Mouse (Mus musculus) gastrocnemius, adult 2 months (tissue): Measurements from ENCODE around the gene Acsl4. TPM values are rescaled to one million over a fixed set of nuclear protein-coding genes. Genes with fewer than 3 reads are reported as not detected.

ENCODE experiments used
- DNase-seq: peaks from one replicate; pipeline ENCODE4 v3.0.0; 2022
- H3K27ac ChIP-seq: fragments of 200-600 bp; 2 replicates; pipeline ENCODE4 v1.8.1; 2022; ENCODE audit warnings: mild to moderate bottlenecking
- H3K4me3 ChIP-seq: fragments of 200-600 bp; 2 replicates; pipeline ENCODE4 v1.8.1; 2022; ENCODE audit warnings: mild to moderate bottlenecking, moderate library complexity
- CTCF ChIP-seq: fragments of 200-600 bp; IDR thresholded peaks from 2 replicates; pipeline ENCODE4 v1.8.1; 2022; ENCODE audit warnings: antibody characterized with exemption, mild to moderate bottlenecking, moderate library complexity
- intact Hi-C: fragments of 180-260 bp; cut with DNase I; formaldehyde crosslinking; loops from one replicate; pipeline ENCODE4 v1.15.1; 2025
- long read RNA-seq, 2 experiments: library from polyadenylated mRNA; stranded (forward); transcript quantifications; one replicate each; pipeline ENCODE4 v2.0.0; 2021
- total RNA-seq, 2 experiments: library from RNA; stranded (reverse); gene quantifications; 2 replicates each; pipeline ENCODE4 v1.2.3; 2021

The Acsl4 gene
- total RNA-seq = 10 to 100 TPM; 16.7 to 23.3 TPM
- long read RNA-seq, experiment 1, full-length matches to known transcripts = 17 of 20 reads
- long read RNA-seq, experiment 1, partial matches to known transcripts = 1 of 20 reads
- long read RNA-seq, experiment 1, other reads (novel, unspliced or antisense) = 2 of 20 reads
- long read RNA-seq, experiment 2, full-length matches to known transcripts = 11 of 17 reads
- long read RNA-seq, experiment 2, partial matches to known transcripts = 0 of 17 reads
- long read RNA-seq, experiment 2, other reads (novel, unspliced or antisense) = 6 of 17 reads

GRCm38 (mm10) chrX:142390247-142390908 is at the start of gene Acsl4:
Gene Acsl4 (minus strand): TSS chrX:142390535.
- peak; percentile 95 for DNase-seq
- intact Hi-C loops = no loop called here

GRCm38 (mm10) chrX:142437971-142438504 is 47.7 kb upstream of the Acsl4 start:
- H3K27ac ChIP-seq = no peak overlapping the region
- intact Hi-C loops = no loop called here
- DNase-seq = no peak
- TF ChIP-seq CTCF = no peak
- H3K4me3 ChIP-seq = no peak overlapping the region

More at GRCm38 (mm10) chrX:142390247-142390908, at the start of gene Acsl4:
- Histone ChIP-seq H3K4me3 (peak within 1 kb of the TSS; percentile 87), H3K27ac (peak within 1 kb of the TSS; percentile 98)
- TF ChIP-seq CTCF = no peak

- intact Hi-C loops = no loop called here
- peak; percentile 22 for DNase-seq
These were observed 42.5 kb upstream of the Acsl4 start for GRCm38 (mm10) chrX:142432846-142433245.

GRCm38 (mm10) chrX:142427111-142427510 is 36.8 kb upstream of the Acsl4 start:
- TF ChIP-seq CTCF = no peak
- intact Hi-C loops = no loop called here
- DNase-seq = no peak
- H3K4me3 ChIP-seq = no peak overlapping the region
- no peak overlapping the region for H3K27ac ChIP-seq

More at GRCm38 (mm10) chrX:142432846-142433245, 42.5 kb upstream of the Acsl4 start:
- no peak for TF ChIP-seq CTCF
- Histone ChIP-seq H3K4me3 (no peak overlapping the region), H3K27ac (no peak overlapping the region)

GRCm38 (mm10) chrX:142426628-142427027 is 36.3 kb upstream of the Acsl4 start:
- intact Hi-C loops = no loop called here
- H3K4me3 ChIP-seq = no peak overlapping the region
- no peak for TF ChIP-seq CTCF
- H3K27ac ChIP-seq = no peak overlapping the region
- no peak for DNase-seq

- intact Hi-C loops = no loop called here
- no peak overlapping the region for H3K4me3 ChIP-seq
- TF ChIP-seq CTCF = no peak
- no peak for DNase-seq
- no peak overlapping the region for H3K27ac ChIP-seq
These were observed 23.5 kb upstream of the Acsl4 start for GRCm38 (mm10) chrX:142413884-142414283.

- no peak for TF ChIP-seq CTCF
- no peak overlapping the region for H3K4me3 ChIP-seq
- no peak for DNase-seq
- intact Hi-C loops = no loop called here
- no peak overlapping the region for H3K27ac ChIP-seq
These were observed 19.7 kb upstream of the Acsl4 start for GRCm38 (mm10) chrX:142410060-142410459.

- Histone ChIP-seq H3K27ac (no peak overlapping the region), H3K4me3 (no peak overlapping the region)
- intact Hi-C loops = no loop called here
- no peak for DNase-seq
- no peak for TF ChIP-seq CTCF
These were observed 19.0 kb upstream of the Acsl4 start for GRCm38 (mm10) chrX:142409338-142409737.

DNA sequence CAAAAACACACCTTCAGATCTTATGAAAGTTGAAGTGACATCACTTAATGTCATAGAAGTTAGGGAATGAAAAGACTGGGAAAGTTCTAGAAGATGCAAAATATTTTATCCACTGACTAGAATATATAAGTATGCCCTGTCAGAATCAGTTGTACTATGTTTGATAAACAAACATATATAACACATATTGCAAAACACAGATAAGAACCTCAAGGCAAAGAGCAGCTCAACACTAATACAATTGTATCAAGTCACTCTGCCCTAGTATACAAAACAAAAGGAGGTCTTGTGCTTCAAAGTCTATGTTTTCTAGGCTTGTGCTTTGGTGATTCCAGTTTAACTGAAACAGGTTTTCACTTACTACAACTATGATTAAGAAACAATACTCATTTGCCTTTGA is 12.8 kb upstream of the Acsl4 start:
- TF ChIP-seq CTCF = no peak
- DNase-seq = no peak
- intact Hi-C loops = no loop called here
- no peak overlapping the region for H3K27ac ChIP-seq
- H3K4me3 ChIP-seq = no peak overlapping the region

GRCm38 (mm10) chrX:142398621-142399020 is 8.3 kb upstream of the Acsl4 start:
- TF ChIP-seq CTCF = no peak
- H3K4me3 ChIP-seq = no peak overlapping the region
- intact Hi-C loops = no loop called here
- no peak overlapping the region for H3K27ac ChIP-seq
- no peak for DNase-seq

DNA sequence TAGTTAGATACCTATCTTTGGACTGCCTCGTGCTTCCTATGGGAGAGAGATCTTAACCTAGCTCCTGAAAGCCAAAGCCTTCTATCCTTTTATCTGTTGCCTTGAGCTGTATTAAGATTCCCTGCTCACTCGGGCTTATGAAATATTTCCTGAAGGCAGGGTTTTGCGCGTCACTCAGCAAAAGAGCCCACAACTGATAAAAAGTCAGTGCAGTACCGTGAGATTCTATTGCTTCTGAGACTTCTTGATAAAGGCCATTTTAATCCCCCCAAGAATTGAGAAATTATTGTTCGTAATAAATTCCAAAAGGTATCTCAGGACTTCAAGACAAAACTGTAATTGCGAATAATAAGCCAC is 552 bp upstream of the Acsl4 start:
- intact Hi-C loops = no loop called here
- Histone ChIP-seq H3K4me3 (peak overlapping the region; percentile 87), H3K27ac (peak overlapping the region; percentile 98)
- TF ChIP-seq CTCF = no peak
- DNase-seq = no peak

GRCm38 (mm10) chrX:142389581-142390159 is 665 bp downstream of the Acsl4 start:
- peak; percentile 45 for DNase-seq
- intact Hi-C loops = no loop called here
- TF ChIP-seq CTCF = no peak
- H3K4me3 ChIP-seq = peak overlapping the region; percentile 87
- H3K27ac ChIP-seq = peak overlapping the region; percentile 98

DNA sequence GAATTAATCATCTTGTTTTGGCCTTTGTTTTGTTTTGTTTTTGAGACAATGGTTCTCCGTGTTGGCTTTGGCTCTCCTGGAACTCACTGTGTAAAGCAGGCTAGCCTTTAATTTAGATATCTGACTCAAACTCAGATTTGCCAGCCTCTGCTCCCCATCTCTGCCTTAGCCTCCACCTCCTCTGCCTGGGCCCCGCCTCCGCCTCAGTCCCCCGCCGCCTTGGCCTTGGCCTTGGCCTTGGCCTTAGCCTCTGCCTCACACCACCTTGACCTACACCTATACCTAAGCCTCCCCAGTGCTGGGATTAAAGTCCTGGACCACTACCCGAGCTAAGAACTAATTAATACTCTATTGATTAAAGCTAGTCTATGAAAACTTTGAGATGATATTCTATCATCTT is 2.2 kb downstream of the Acsl4 start:
- DNase-seq = no peak
- intact Hi-C loops = no loop called here
- no peak overlapping the region for H3K27ac ChIP-seq
- no peak overlapping the region for H3K4me3 ChIP-seq
- TF ChIP-seq CTCF = no peak
